In genomic region chr3:30855604-30856458, GRCm38 (mm10) we compare ENCODE assay signal across 8 mouse cellular contexts. TPM values are rescaled to one million over a fixed set of nuclear protein-coding genes. Genes with fewer than 3 reads are reported as not detected.
A peak's percentile ranks its signal among the peaks of the same experiment; 100 is the strongest.
DNase-seq lines count a peak whose midpoint lies in the region; ATAC-seq and TF ChIP-seq lines count a peak whose summit lies in the region.

Gene Gpr160 (plus strand): TSS chr3:30855950.

- WGBS in heart, embryonic 13.5 days, result under 1% methylated on average over 72 of the region's 75 CpGs
- 1% methylated on average over 75 of the region's 75 CpGs for WGBS in kidney, postnatal 0 days
- under 1% methylated on average over 75 of the region's 75 CpGs for WGBS in liver, embryonic 11.5 days

- ATAC-seq in erythroid progenitor cell, adult 5-6 weeks (replicated peaks; ENCODE audit: low FRiP score, poor library complexity, severe bottlenecking), result peak; percentile 60
- ATAC-seq in heart, embryonic 13.5 days (ENCODE audit: extremely low read depth, insufficient number of reproducible peaks, low FRiP score, low TSS enrichment), result peak; percentile 79
- peak; percentile 95 for ATAC-seq in kidney, postnatal 0 days (replicated peaks; ENCODE audit: low FRiP score, low read depth)
- ATAC-seq in liver, embryonic 11.5 days (replicated peaks; ENCODE audit: low FRiP score), result peak; percentile 73

- TF ChIP-seq POLR2A in brain, embryonic 14.5 days (IDR thresholded peaks at IDR 0.05; ENCODE audit: borderline replicate concordance, extremely low read depth, insufficient read depth, insufficient read length, poor library complexity, severe bottlenecking), result no peak
- TF ChIP-seq POLR2A in myocyte (IDR thresholded peaks at IDR 0.05; ENCODE audit: insufficient read length, low read depth), result no peak

- peak within 1 kb of the TSS; percentile 86 for H3K4me2 ChIP-seq in heart, embryonic 13.5 days
- H3K4me2 ChIP-seq in kidney, postnatal 0 days (ENCODE audit: low read length), result peak within 1 kb of the TSS; percentile 90
- H3K4me2 ChIP-seq in liver, embryonic 11.5 days, result peak within 1 kb of the TSS; percentile 89
- H3K4me2 ChIP-seq in myocyte (ENCODE audit: low read depth), result peak within 1 kb of the TSS; percentile 2

- H3K79me2 ChIP-seq in myocyte (ENCODE audit: control insufficient read depth, insufficient read depth), result no peaks in the 10 kb centered on the region

- H3K9ac ChIP-seq in heart, embryonic 13.5 days, result peak within 1 kb of the TSS; percentile 76
- peak within 1 kb of the TSS; percentile 71 for H3K9ac ChIP-seq in kidney, postnatal 0 days (ENCODE audit: low read depth, low read length)
- H3K9ac ChIP-seq in liver, embryonic 11.5 days (ENCODE audit: low read depth, low read length), result peak within 1 kb of the TSS; percentile 18

- H3K36me3 ChIP-seq in heart, embryonic 13.5 days, result no peaks in the 10 kb centered on the region
- H3K36me3 ChIP-seq in kidney, postnatal 0 days (ENCODE audit: insufficient read depth, low read length), result no peaks in the 10 kb centered on the region
- H3K36me3 ChIP-seq in liver, embryonic 11.5 days (ENCODE audit: control insufficient read depth, insufficient read depth, low read length), result no peaks in the 10 kb centered on the region
- no peaks in the 10 kb centered on the region for H3K36me3 ChIP-seq in myocyte (ENCODE audit: control insufficient read depth, insufficient read depth)

- peaks cover 8% of the 10 kb centered on the region; the same call in 1 of the 2 replicates for H3K4me1 ChIP-seq in heart, embryonic 13.5 days
- no peaks in the 10 kb centered on the region for H3K4me1 ChIP-seq in kidney, postnatal 0 days (replicated peaks; ENCODE audit: insufficient read depth, low read length)
- H3K4me1 ChIP-seq in liver, embryonic 11.5 days (replicated peaks; ENCODE audit: control insufficient read depth, insufficient read depth, low read length), result 0 out of 2 replicates have a peak, but pooled peaks cover 4% of the 10 kb centered on the region

- H3K9me3 ChIP-seq in heart, embryonic 13.5 days, result no peaks in the 10 kb centered on the region
- H3K9me3 ChIP-seq in kidney, postnatal 0 days (replicated peaks; ENCODE audit: low read length), result no peaks in the 10 kb centered on the region
- H3K9me3 ChIP-seq in liver, embryonic 11.5 days (ENCODE audit: control insufficient read depth, low read length), result no peaks in the 10 kb centered on the region

- no peak within 1 kb of the TSS for H3ac ChIP-seq in myocyte (ENCODE audit: control insufficient read depth, insufficient read length)

- peak; percentile 81 to 82 for DNase-seq in B cell, adult 2 months
- peak; percentile 60 for DNase-seq in brain, embryonic 14.5 days (ENCODE audit: low read depth)
- DNase-seq in kidney, postnatal 0 days (ENCODE audit: low spot score), result peak; percentile 61
- peak; percentile 64 for DNase-seq in liver, embryonic 11.5 days (ENCODE audit: low spot score)
- DNase-seq in spleen, postnatal 4 days (ENCODE audit: low spot score in 2 of 2), result peak; percentile 68 to 86

- peaks cover 35% of the 10 kb centered on the region for H3K27me3 ChIP-seq in heart, embryonic 13.5 days (replicated peaks)
- H3K27me3 ChIP-seq in kidney, postnatal 0 days (ENCODE audit: insufficient read depth, low read length), result no peaks in the 10 kb centered on the region
- peaks cover 6% of the 10 kb centered on the region; the same call in 1 of the 2 replicates for H3K27me3 ChIP-seq in liver, embryonic 11.5 days (replicated peaks; ENCODE audit: control insufficient read depth, insufficient read depth, low read length)
- peaks cover 20% of the 10 kb centered on the region for H3K27me3 ChIP-seq in myocyte (ENCODE audit: control insufficient read depth, insufficient read depth, insufficient read length)

- H3K4me3 ChIP-seq in heart, embryonic 13.5 days, result peak within 1 kb of the TSS; percentile 59
- peak within 1 kb of the TSS; percentile 61 for H3K4me3 ChIP-seq in kidney, postnatal 0 days (replicated peaks; ENCODE audit: low read depth, low read length)
- peak within 1 kb of the TSS; percentile 53 for H3K4me3 ChIP-seq in liver, embryonic 11.5 days (ENCODE audit: low read depth, low read length)
- H3K4me3 ChIP-seq in myocyte, result no peak within 1 kb of the TSS

- no peak within 1 kb of the TSS for H3K27ac ChIP-seq in heart, embryonic 13.5 days (replicated peaks)
- H3K27ac ChIP-seq in kidney, postnatal 0 days, result peak within 1 kb of the TSS; percentile 86
- no peak within 1 kb of the TSS for H3K27ac ChIP-seq in liver, embryonic 11.5 days (ENCODE audit: low read depth, low read length)

- TF ChIP-seq CTCF in brain, embryonic 14.5 days (IDR thresholded peaks at IDR 0.05; ENCODE audit: borderline replicate concordance, extremely low read depth, insufficient read depth, insufficient read length), result peak; percentile 43; the same call in 1 of the 2 replicates
- TF ChIP-seq CTCF in kidney, postnatal 0 days (IDR thresholded peaks at IDR 0.05; ENCODE audit: low read depth), result peak; percentile 72

TF ChIP-seq in myocyte, 11 proteins besides CTCF, POLR2A, EP300 and RAD21:
- TF ChIP-seq TCF3 (IDR thresholded peaks at IDR 0.05; ENCODE audit: insufficient read length, low read depth) (no peak), MAX (IDR thresholded peaks at IDR 0.05; ENCODE audit: low read depth) (no peak), USF1 (IDR thresholded peaks at IDR 0.05; ENCODE audit: low read depth) (no peak), CEBPB (IDR thresholded peaks at IDR 0.05; ENCODE audit: insufficient read depth, poor library complexity, severe bottlenecking) (no peak), TCF12 (IDR thresholded peaks at IDR 0.05; ENCODE audit: insufficient read depth, poor library complexity, severe bottlenecking) (no peak), MYOD1 (IDR thresholded peaks at IDR 0.05; ENCODE audit: control insufficient read depth in 1 of 3, insufficient read length in 2 of 3, low read depth in 2 of 3) (no peak), SRF (IDR thresholded peaks at IDR 0.05; ENCODE audit: control insufficient read depth, insufficient read length, low read depth) (no peak), E2F4 (IDR thresholded peaks at IDR 0.05; ENCODE audit: insufficient read depth) (no peak), POLR2AphosphoS2 (IDR thresholded peaks at IDR 0.05; ENCODE audit: insufficient read length, low read depth) (no peak), MYOG (IDR thresholded peaks at IDR 0.05; ENCODE audit: control insufficient read depth in 1 of 3, insufficient read depth in 1 of 3, insufficient read length in 2 of 3, low read depth in 2 of 3) (no peak), REST (IDR thresholded peaks at IDR 0.05; ENCODE audit: insufficient read depth, insufficient read length) (no peak)

RNA-seq across cellular contexts. Expression of gene Gpr160, which starts in this region (rescaled TPM):
- polyA plus RNA-seq in brain, embryonic 14.5 days (2012; rRNA removed), result 0.72 and 0.75 TPM in 2 replicates
- total RNA-seq in erythroid progenitor cell, adult 5-6 weeks (2015; ENCODE audit: low replicate concordance), result 10.5 and 16.8 TPM in 2 replicates
- total RNA-seq in erythroid progenitor cell, adult 5-6 weeks (2017; ENCODE audit: low replicate concordance), result 6.4 and 14.8 TPM in 2 replicates
- 0.92 and 1.1 TPM in 2 replicates for polyA plus RNA-seq in heart, embryonic 13.5 days (2015; fragmentation: Nextera tagmentation; extraction: Ambion mirVana)
- polyA plus RNA-seq in kidney, postnatal 0 days (2015; fragmentation: Nextera tagmentation; extraction: Ambion mirVana), result 23.8 and 24.2 TPM in 2 replicates
- polyA plus RNA-seq in liver, embryonic 11.5 days (2014; fragmentation: Nextera tagmentation; extraction: Ambion mirVana), result 1.4 and 2.8 TPM in 2 replicates
- 0.05 TPM for polyA plus RNA-seq in myocyte (2012; fragmentation: generic; extraction: Trizol)

Comparison
In these comparisons a context has a peak if more than half of its experiments do, and no peak if none do; other contexts are left out.
1. Peak in DNase-seq in brain, embryonic 14.5 days; RNA of the gene not detected or under 1 TPM.
2. H3K4me2 ChIP-seq: peak in every context shown above with its lines; median percentile 90 in kidney, postnatal 0 days; 89 in liver, embryonic 11.5 days; 86 in heart, embryonic 13.5 days; 2 in myocyte.
3. H3K9ac ChIP-seq: peak in every context shown above with its lines; median percentile 76 in heart, embryonic 13.5 days; 71 in kidney, postnatal 0 days; 18 in liver, embryonic 11.5 days.